Mouse (Mus musculus) testis, adult 2 months (tissue): ENCODE data around the gene Wdr95.

Source experiments
- CTCF ChIP-seq: fragments of 200-500 bp; IDR thresholded peaks from 2 replicates; pipeline ENCODE4 v1.5.1; 2012; ENCODE audit warnings: low read depth, mild to moderate bottlenecking, inconsistent platforms, low read length, moderate library complexity; ENCODE audit not compliant: control insufficient read depth, insufficient read depth, insufficient replicate concordance
- POLR2A ChIP-seq: fragments of 200-500 bp; IDR thresholded peaks from 2 replicates; pipeline ENCODE4 v1.6.1; 2012; ENCODE audit warnings: low read depth, mild to moderate bottlenecking, inconsistent platforms, low read length, moderate library complexity; ENCODE audit not compliant: control insufficient read depth

- no peak for TF ChIP-seq CTCF
- TF ChIP-seq POLR2A, result no peak
These were observed 56.8 kb downstream of the Wdr95 start for GRCm38 (mm10) chr5:149585231-149585630.
